Mouse (Mus musculus) limb, embryonic 14.5 days (tissue): ENCODE measurements at regions not wholly inside any gene's neighbourhood (a gene's known extent, or its start where the extent isn't known, plus 50 kb on each side); places are given as distances from the start of the nearest gene placed in this dataset.

Source experiments
- ATAC-seq: fragments of 200-750 bp; cut with Nextera tagmentation; 2 replicates; pipeline ENCODE4 v1.8.0; 2017; ENCODE audit warnings: low read depth, moderate number of reproducible peaks, moderate TSS enrichment; ENCODE audit not compliant: low FRiP score
- DNase-seq: peaks from one replicate; pipeline ENCODE4 v3.0.0-alpha.2; 2015; ENCODE audit warnings: low spot score
- H3K27ac ChIP-seq: fragments of 300-500 bp; sonication (generic); replicated peaks from 2 replicates; pipeline ENCODE4 v1.5.1; 2014; ENCODE audit warnings: low read depth, mild to moderate bottlenecking, low read length, moderate library complexity, mixed read lengths
- H3K27me3 ChIP-seq: fragments of 300-500 bp; sonication (generic); 2 replicates; pipeline ENCODE4 v1.6.1; 2014; ENCODE audit warnings: low read length, mixed read lengths; ENCODE audit not compliant: control insufficient read depth, insufficient read depth
- H3K36me3 ChIP-seq: fragments of 300-500 bp; sonication (generic); 2 replicates; pipeline ENCODE4 v1.6.1; 2014; ENCODE audit warnings: mild to moderate bottlenecking, low read length, moderate library complexity, mixed read lengths; ENCODE audit not compliant: control insufficient read depth, insufficient read depth
- H3K4me1 ChIP-seq: fragments of 300-500 bp; sonication (generic); 2 replicates; pipeline ENCODE4 v1.6.1; 2014; ENCODE audit warnings: antibody characterized with exemption, low read length, mixed read lengths; ENCODE audit not compliant: control insufficient read depth, insufficient read depth
- H3K4me2 ChIP-seq: fragments of 300-500 bp; sonication (generic); replicated peaks from 2 replicates; pipeline ENCODE4 v1.6.1; 2014; ENCODE audit warnings: low read depth, mild to moderate bottlenecking, low read length, moderate library complexity; ENCODE audit not compliant: severe bottlenecking
- H3K4me3 ChIP-seq: fragments of 300-500 bp; sonication (generic); replicated peaks from 2 replicates; pipeline ENCODE4 v1.5.1; 2014; ENCODE audit warnings: low read length
- H3K9ac ChIP-seq: fragments of 300-500 bp; sonication (generic); 2 replicates; pipeline ENCODE4 v1.6.1; 2014; ENCODE audit warnings: mild to moderate bottlenecking, low read depth, low read length, moderate library complexity; ENCODE audit not compliant: severe bottlenecking
- H3K9me3 ChIP-seq: fragments of 300-500 bp; sonication (generic); 2 replicates; pipeline ENCODE4 v1.6.1; 2016; ENCODE audit warnings: low read length; ENCODE audit not compliant: control insufficient read depth
- POLR2A ChIP-seq: fragments of 200-500 bp; IDR thresholded peaks from 2 replicates; pipeline ENCODE4 v1.8.0; 2012; ENCODE audit warnings: inconsistent platforms, mild to moderate bottlenecking, moderate library complexity, borderline replicate concordance; ENCODE audit not compliant: insufficient read depth, insufficient read length; ENCODE audit errors: extremely low read depth
- WGBS: fragments of 180-500 bp; shearing (Covaris S2); extraction: QIAGEN DNeasy Blood & Tissue Kit; methylation state at CpG from one replicate; pipeline ENCODE4 v1.1.7; 2014; 5-methylcytosine and 5-hydroxymethylcytosine counted together

DNA sequence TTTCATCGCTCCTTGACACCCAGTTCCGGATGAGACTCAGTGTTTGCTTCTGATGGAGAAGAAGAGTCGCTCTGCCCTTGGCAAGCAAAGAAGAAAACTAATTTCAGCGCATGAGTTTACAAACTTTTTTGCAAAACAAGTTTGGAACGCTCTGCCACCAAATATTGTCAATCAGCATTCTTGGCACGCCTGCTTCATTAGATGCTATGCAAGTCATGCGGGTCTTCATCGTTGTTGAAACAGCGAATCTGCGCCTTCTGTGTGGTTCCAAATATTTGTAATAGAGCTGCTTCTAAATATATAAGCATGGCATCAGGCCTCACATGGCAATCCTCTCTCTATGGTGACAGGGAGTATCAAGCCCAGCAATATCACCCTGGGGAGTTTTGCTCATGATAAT lies 301.9 kb upstream of the Noct start:
- Histone ChIP-seq H3K27ac (no peak overlapping the region), H3K4me3 (no peak overlapping the region), H3K36me3 (no peaks in the 10 kb centered on the region), H3K9ac (no peak overlapping the region), H3K27me3 (no peaks in the 10 kb centered on the region), H3K4me1 (no peaks in the 10 kb centered on the region), H3K4me2 (no peak overlapping the region), H3K9me3 (no peaks in the 10 kb centered on the region)
- no peak for TF ChIP-seq POLR2A
- DNase-seq, result no peak
- ATAC-seq, result no peak
- 97% methylated on average over 10 of the region's 10 CpGs for WGBS

GRCm38 (mm10) chr3:50922832-50923231 lies 301.4 kb upstream of the Noct start:
- Histone ChIP-seq H3K27ac (no peak overlapping the region), H3K4me2 (no peak overlapping the region), H3K9ac (no peak overlapping the region), H3K36me3 (no peaks in the 10 kb centered on the region), H3K4me1 (no peaks in the 10 kb centered on the region), H3K27me3 (no peaks in the 10 kb centered on the region), H3K9me3 (no peaks in the 10 kb centered on the region), H3K4me3 (no peak overlapping the region)
- ATAC-seq (no peak), DNase-seq (no peak)
- 78% methylated on average over 5 of the region's 5 CpGs for WGBS
- no peak for TF ChIP-seq POLR2A

DNA sequence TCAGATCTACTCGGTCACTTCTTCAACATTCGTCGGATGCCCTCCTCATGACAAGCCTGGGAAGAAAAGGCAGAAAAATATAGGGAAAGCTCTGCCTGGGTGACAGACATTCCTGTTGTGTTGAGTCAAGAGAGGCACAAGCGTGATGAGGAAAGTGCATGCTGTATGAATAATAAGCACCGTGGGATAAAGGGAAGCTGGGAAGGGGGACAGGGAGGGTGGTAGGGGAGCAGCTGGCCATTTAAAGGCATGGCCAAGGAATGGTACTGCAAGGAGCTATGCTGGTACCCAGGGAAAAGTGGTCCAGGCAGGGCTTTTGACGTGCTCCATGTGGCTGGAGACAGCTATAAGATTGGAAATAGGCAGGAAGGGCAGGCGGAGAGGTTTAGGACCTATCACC lies 300.9 kb upstream of the Noct start:
- no peak for DNase-seq
- Histone ChIP-seq H3K4me2 (no peak overlapping the region), H3K4me3 (no peak overlapping the region), H3K27ac (no peak overlapping the region), H3K9ac (no peak overlapping the region), H3K36me3 (no peaks in the 10 kb centered on the region), H3K27me3 (no peaks in the 10 kb centered on the region), H3K4me1 (no peaks in the 10 kb centered on the region), H3K9me3 (no peaks in the 10 kb centered on the region)
- WGBS, result 82% methylated on average over 7 of the region's 7 CpGs
- no peak for ATAC-seq
- no peak for TF ChIP-seq POLR2A

DNA sequence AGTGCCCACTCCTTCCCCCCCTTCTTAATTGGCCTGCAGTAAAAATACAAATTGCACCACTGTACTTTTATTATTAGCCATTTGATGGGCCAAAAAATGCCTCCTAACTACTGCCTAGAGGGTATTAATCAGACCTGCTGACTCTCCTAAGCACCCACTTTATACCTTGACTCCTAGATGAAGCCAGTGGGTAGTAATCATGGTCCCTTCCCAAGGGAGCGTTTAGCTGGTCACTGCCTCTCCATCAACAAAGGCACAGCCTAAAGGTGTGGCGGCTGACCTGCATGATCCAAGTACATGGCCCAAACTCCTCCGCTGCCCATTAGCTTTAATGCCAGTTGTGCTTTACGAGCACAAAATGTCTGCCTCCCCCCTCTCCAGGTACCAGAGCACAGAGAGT lies 296.9 kb upstream of the Noct start:
- Histone ChIP-seq H3K4me1 (peaks cover 3% of the 10 kb centered on the region), H3K9ac (no peak overlapping the region), H3K4me2 (no peak overlapping the region), H3K36me3 (no peaks in the 10 kb centered on the region), H3K9me3 (no peaks in the 10 kb centered on the region), H3K27me3 (no peaks in the 10 kb centered on the region), H3K4me3 (no peak overlapping the region), H3K27ac (no peak overlapping the region)
- DNase-seq, result no peak
- 36% methylated on average over 4 of the region's 4 CpGs for WGBS
- no peak for TF ChIP-seq POLR2A
- no peak for ATAC-seq

- H3K27me3 ChIP-seq, result no peaks in the 10 kb centered on the region
- DNase-seq (peak; percentile 60), ATAC-seq (no peak)
- H3K4me3 ChIP-seq, result no peak overlapping the region
- H3K4me2 ChIP-seq, result no peak overlapping the region
- no peak overlapping the region for H3K9ac ChIP-seq
- WGBS, result 81% methylated on average over 1 of the region's 1 CpGs
- no peak for TF ChIP-seq POLR2A
- no peak overlapping the region for H3K27ac ChIP-seq
- H3K9me3 ChIP-seq, result no peaks in the 10 kb centered on the region
- peaks cover 18% of the 10 kb centered on the region for H3K4me1 ChIP-seq
- H3K36me3 ChIP-seq, result no peaks in the 10 kb centered on the region
These were observed 295.2 kb upstream of the Noct start for GRCm38 (mm10) chr3:50929013-50929412.

GRCm38 (mm10) chr3:50932397-50933089 lies 291.7 kb upstream of the Noct start:
- no peaks in the 10 kb centered on the region for H3K27me3 ChIP-seq
- H3K36me3 ChIP-seq, result no peaks in the 10 kb centered on the region
- peaks cover 18% of the 10 kb centered on the region for H3K4me1 ChIP-seq
- no peak for TF ChIP-seq POLR2A
- no peak overlapping the region for H3K4me2 ChIP-seq
- H3K9ac ChIP-seq, result no peak overlapping the region
- 37% methylated on average over 10 of the region's 10 CpGs for WGBS
- DNase-seq (peak; percentile 75), ATAC-seq (peak; percentile 77)
- peak overlapping the region; percentile 49 for H3K27ac ChIP-seq
- no peak overlapping the region for H3K4me3 ChIP-seq
- H3K9me3 ChIP-seq, result no peaks in the 10 kb centered on the region
